Mouse (Mus musculus) R1 (cell line): Measurements from ENCODE around the gene Fndc11.

ENCODE experiments used
- DNase-seq: peaks from one replicate; pipeline ENCODE4 v3.0.0-alpha.2; 2018; ENCODE audit warnings: low read depth, low spot score

Fndc11 gene

DNA sequence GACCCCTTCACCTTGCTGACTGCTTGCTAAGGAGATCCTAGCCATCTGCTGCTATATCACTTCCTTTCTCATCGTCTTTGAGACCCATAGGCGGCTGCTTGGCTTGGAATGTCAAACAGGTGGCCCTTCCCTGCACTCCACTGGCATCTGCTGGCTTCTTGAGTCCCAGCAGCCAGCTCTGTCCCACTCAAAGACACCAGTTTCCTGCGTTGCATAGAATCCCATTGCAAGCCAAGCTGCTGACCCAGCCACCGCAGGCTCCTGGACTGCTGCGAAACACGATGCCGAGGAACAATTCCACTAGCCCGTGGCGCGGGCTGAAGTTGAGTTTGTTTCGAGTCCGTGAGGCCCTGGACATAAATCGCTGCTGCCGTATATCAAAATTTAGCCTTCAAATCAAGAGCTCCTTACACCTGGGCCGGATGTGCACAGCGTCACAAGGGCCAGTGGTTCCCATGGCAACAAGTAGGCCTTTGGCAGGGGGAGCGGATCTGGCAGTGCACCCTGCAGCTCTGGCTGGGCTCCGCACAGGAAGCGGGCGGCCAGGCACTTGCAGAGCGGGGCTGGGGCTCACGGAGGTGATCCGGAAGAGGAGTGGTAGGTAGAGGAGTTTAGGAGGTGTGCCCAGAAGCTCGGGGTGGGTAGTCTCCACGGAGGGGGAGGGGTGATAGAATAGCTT is at the start of gene Fndc11:
TSS of gene Fndc11 (plus strand) at position 476 of the 679 bp plus-strand sequence.
- DNase-seq = peak; percentile 98

DNA sequence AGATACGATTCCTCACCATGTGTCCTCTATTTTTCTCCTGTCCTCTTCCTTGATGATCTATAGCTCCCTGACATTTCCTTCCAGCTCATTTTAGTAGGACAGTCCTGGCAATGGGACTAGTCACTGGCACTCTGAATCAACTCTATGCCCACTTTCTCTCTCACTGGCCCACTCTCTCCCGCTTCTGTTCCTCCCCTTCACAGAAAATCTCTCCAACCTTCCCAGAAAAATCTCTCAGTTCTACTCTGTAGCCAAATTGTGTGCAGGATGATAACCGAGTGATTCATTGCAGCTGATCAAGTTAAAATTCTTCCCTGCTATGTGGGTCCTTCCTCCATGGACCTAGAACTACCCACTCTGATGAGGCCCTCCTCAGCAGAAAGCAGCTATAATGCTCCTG is 45.2 kb upstream of the Fndc11 start:
- no peak for DNase-seq

DNA sequence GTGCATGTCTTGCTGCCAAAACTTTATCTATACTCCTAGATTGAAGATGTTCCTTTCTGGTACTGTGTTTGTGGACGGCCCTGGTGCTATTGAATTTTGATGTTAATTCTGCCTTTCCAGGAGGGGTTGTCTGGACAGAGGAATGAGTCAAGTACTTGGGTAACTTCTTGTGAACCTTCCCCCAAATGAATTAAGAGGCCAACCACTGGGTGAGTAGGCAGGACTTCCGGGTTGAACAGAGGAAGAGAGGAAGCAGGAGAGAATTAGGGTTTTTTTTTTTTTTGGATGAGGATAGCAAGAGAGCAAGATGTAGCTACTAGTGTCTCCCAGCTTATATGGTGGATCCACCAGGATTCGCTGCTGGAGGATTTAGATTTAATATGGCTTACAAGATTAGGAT is 41.8 kb upstream of the Fndc11 start:
- no peak for DNase-seq

DNA sequence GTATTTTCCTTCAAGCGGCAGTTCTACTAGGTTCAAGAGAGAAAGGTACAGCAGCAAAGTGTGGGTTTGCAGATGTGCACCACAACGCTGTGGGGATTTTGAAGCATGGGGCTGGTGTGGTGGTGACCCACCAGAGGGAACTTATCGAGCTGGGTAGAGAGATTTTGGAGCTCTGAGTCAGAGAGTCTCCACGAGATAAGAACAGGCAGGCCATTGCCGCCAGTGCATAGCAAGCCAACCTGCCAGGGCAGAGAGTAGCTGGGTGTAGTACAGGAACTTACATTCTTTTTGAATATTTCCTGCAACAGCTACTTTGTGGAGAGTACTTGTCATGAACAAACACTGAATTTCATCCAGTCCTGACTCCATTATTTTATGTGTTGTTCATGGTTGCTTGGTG is 41.3 kb upstream of the Fndc11 start:
- no peak for DNase-seq

DNA sequence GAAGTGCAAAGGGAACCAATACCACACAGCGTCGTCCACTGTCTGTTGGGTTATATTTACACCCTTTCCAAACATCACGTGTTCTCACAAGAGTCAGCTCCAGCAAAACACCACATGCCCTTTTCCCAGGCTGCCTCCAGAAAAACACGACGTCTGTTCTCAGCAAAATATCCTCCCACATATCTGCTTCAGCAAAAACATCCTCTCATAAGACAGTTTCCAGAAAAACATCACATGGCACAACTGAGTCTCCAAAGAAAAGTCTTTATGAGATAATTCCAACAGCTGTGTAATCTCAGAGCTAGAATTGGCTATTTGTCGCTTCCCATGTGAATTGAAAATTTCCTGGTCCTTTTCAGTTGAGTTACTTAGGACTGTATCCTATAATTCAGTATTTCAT is 38.9 kb upstream of the Fndc11 start:
- DNase-seq = no peak

DNA sequence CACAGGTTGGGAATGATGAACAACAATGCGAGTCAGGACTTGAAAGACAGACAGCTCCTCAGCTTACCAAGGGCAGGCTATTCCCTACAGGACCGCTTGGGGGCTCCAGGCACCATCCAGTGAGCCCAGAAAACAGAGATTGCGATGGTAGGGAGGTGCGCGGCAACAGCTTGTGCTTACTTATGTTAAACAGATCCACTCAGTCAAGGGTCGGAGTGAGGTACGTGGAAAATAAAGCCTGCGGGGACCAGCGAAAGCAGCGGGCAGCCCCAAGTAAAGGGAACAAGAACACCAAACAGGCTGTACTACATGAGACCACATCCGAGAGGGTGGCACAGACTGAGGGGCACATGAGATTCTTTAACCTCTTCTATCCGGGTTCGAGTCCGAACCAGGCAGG is 33.2 kb upstream of the Fndc11 start:
- DNase-seq = peak; percentile 96

DNA sequence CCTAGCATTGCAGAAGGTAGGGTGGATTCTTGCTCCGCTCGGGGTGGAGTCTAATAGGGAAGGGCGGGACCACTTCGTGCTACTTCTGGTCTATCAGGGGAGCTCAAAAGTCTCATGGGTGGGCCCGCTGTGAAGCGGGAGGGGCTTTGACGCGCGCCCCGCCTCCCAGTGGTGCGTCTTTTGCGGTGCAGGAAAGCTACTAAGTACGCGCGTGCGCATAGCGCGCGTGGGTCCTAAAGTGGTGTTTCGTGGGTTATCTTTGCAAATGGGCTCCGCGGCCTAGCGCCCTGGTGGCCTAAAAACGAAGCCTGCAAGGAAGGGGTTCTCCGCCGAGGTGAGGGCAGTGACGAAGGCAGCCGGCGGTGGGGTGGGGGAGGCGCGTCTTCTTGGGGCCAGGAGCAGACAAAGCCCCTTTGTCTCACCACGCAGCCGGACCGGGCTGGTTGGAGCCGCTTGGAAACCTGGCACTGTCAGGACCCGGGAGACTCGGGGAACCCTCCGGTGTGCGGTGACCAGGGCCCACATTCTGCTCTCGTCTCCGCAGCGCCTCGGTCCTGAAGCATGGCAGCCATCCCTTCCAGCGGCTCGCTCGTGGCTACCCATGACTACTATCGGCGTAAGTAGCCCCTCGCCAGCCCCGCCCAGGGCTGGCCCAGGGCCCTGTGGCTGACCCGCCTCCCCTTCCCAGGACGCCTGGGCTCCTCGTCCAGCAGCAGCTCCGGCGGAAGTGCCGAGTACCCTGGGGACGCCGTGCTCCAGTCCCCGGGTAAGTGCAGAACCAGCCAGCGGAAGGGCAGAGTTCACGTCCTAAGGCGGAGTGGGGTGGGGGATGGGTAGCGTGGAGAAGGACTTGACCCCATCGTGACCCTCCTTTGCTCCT is 32.5 kb upstream of the Fndc11 start, which contains the start of gene Ppdpf:
TSS of gene Ppdpf (plus strand) at position 127 of the 880 bp plus-strand sequence.
- peak; percentile 97 for DNase-seq

DNA sequence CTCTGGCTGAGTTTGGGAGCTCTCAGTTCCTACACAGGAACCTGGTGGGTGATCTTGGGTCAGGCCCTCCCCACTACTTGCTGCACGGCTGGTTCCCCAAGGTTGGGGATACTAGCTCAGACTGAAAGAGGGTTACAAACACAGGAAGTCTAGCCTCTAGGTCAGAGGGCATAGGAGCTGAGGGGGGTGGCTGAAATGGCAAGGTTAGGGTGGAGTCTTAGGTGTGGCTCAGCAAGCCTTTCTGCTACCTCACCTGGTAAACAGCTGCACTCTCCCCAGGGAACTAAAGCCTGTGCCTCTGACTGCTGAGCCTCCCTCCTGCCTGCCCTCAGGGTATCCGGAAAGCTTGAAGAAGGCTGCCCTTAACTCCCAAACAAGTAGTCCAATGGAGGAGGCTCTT is 31.1 kb upstream of the Fndc11 start:
- DNase-seq = peak; percentile 90

DNA sequence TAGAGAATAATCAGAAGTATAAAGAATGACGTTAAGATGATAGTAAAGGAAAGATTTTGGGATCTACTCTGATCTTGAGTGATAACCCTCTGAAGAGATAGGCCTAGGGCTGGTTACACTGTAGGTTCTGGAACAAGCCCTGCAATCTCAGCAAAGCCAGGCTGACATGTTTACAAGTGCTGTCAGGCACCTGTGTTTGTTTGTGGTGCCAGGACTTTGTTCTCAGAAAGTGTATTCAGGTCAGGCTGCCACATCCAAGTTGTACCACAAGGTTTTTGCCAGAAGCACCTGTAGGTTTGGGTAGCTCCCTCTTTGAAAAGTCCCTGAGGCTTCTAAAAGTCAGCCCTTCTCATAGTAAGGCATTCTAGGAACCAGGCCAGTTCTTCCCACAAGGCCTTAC is 30.5 kb upstream of the Fndc11 start:
- DNase-seq = no peak

DNA sequence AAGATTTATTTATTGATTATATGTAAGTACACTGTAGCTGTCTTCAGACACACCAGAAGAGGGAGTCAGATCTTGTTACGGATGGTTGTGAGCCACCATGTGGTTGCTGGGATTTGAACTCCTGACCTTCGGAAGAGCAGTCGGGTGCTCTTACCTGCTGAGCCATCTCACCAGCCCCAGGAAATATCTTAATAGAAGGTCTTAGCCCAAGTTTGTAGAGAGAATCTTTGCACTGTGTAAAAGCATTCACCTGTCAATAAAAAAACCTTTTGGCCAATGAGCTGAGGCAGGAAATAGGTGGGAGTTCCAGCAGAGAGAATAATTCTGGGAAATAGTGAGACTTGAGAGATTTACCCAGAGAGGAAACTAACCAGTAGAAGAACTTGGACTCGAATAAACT is 28.4 kb upstream of the Fndc11 start:
- DNase-seq = peak; percentile 69

DNA sequence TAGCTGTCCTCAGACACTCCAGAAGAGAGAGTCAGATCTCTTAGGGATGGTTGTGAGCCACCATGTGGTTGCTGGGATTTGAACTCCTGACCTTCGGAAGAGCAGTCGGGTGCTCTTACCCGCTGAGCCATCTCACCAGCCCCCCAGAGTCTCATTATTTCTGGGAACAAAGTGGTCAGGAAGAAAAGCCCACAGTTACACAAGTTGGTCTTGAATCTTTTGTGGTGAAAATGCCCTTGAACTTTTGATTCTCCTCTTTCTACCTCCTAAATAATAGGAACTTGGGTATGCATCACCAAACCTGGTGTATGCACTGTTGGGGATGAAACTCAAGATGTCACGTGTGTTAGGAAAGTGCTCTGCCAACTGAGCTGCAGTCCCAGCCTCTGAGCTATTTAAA is 27.9 kb upstream of the Fndc11 start:
- peak; percentile 66 for DNase-seq

DNA sequence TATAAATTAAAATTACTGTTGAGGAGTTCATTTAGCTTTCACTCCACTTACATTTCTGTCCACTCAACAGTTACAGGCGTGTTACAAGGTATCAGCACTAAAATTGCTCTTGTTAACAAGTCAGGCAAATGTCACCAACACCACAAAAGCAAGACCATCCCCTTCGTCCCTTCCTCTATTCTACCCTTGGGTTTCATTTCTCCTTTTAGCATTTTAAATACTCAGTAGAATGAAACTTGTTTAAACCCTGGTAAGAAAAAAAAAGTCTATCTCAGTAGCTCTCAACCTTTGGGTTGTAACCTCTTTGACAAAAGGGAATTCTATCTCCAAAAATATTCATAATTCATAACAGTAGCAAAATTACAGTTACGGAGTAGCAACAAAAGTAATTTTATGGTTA is 26.8 kb upstream of the Fndc11 start:
- DNase-seq = no peak

DNA sequence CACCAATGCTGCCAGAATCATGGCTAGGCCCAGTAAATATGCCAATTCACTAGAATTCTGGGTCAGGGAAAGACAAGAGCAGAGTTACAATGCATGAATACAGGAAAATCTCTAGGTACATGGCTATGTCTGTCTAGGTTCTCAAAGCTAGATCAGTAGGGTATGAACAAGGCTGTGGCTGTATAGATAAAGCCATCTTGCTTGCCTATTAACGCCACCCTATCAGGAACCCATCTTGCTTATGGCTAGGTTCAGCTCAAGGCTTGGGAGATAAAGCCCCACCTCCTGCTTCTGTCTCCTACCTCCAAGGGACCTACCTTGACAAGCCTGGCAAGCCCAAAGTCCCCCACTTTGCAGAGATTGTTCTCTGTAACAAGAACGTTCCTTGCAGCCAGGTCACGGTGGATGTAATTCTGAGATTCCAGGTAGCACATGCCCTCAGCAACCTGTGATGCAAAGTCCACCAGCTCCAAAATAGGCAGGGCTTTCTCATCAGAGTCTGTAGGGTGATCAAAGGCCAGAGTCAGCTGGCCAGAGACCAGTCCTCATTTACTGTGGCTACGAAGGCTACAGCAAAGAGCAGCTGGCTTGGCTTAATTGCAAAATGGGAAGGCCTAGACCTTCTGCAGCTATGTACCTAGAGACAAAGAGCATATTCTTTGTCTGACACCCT is 23.0 kb upstream of the Fndc11 start:
- no peak for DNase-seq

DNA sequence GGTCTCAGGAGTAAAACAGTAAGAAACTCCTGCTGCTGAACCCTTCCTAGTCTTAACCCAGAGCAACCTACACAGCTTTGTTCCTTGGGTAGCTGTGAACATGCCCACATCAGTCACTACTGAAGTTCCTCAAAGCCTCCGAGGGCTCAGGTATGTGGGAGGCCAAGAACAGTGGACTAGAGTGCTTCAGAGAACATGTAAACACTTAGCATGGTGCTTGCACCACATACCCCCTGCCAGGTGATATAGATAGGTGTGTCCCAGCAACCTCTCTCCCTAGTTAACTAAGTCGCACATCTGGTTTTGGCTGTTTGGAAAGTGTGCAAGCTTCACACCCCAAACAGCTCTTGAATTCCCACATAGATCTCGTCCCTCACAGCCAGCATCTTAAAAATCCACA is 18.2 kb upstream of the Fndc11 start:
- no peak for DNase-seq

DNA sequence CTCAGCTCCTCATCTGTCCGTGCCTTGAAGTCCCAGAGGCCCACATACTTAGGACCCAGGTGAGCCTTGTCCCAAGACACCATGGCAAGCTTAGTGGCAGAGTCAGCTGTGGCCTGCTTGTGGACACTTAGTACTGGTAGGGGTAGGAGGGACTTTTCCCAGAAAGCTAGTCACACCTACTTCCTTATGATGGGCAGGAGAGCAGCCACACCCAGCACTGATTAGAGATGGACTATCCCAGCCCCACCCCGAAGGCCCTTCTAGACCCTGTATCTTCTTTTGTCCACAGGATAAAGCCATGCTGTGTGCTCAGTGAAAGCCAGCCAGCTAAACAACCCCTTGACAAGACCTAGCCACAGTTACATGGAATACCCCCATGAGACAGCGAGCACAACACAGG is 17.4 kb upstream of the Fndc11 start, which contains the start of gene Ptk6:
TSS of gene Ptk6 (minus strand) at position 368 of the 400 bp plus-strand sequence.
- no peak for DNase-seq

DNA sequence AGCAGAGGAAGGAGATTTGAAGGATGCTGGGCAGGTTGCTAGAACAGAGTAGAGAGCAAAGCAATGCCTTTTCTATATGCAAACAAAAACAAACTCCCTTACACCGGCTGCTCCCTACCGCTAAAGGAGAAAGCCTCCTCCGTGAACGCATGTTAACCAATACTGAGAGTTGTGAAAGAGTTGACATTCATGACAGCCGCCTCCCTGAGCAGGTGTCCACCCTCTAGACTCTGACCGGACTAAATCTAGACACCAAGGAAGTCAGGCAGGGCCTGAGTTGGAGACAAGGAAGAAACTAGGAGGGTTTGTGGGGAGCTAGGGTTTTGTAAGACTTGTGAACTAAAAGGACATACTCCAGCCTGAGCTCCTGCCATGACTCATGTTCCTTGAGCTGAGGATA is 16.9 kb upstream of the Fndc11 start:
- DNase-seq = no peak

DNA sequence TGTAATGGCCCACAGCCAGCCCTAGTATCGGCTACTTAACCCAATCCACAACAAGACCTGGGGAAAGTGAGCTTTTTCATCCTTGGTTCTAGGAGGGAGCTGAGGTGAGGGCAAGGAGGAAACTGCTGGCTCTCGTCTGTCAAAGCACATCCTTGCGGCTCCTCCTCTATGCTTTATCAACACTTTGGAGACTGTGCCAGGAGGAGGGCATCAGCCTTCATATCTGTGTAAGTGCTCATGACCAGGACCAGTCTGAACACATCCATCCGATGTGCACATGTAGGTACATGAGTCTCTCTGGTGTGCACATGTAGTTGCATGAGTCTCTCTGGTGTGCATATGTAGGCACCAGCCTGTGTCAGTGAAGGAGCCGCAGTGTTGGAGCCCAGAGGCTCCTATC is 14.1 kb upstream of the Fndc11 start:
- DNase-seq = no peak

DNA sequence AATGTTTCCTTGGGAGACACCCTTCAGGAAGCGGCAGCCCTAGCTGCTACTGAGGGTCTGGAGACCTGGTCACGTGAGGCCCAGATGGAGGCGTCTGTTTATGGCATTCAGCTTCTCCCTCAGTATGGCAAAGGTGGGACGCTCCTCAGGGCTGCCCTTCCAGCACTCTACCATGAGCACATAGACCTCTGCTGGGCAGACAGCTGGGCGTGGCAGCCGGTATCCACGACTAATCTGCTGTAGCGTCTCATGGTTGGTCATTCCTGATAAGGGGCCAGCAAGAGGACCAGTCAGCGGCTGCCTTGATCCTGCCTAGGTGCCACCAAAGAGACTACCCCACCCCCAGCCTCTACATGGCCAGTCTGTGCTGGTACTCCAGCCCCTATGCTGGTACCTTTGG is 13.7 kb upstream of the Fndc11 start:
- no peak for DNase-seq

DNA sequence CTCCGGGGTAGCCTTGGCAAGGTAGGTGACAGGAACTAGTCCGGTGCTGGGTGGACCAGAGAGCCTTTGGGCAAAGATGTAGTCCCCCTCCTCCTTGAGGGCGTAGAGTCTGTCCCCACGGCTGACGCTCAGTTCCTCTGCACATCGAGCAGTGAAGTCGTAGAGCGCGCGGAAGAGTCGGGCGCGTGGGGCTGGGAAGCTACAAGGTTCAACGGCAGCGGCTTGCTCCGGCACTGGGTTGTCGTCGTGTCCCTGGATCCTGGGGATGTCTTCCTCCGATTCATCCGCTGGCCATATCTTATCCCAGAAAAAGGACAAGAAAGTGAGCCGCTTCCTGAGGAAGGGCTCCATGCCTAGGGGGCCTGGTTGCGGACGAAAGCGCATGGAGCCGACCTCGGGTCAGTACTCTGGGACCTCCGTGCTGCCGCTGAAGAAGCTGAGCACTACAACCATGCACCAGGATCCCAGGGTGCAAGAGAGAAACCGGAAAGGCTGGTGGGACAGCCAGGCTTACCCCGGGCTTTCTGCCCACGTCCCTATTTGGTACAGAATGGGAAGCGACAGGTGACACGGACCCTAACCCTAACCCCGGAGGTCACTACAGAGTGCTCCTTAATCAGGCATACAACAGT is 7.3 kb upstream of the Fndc11 start:
- DNase-seq = no peak

DNA sequence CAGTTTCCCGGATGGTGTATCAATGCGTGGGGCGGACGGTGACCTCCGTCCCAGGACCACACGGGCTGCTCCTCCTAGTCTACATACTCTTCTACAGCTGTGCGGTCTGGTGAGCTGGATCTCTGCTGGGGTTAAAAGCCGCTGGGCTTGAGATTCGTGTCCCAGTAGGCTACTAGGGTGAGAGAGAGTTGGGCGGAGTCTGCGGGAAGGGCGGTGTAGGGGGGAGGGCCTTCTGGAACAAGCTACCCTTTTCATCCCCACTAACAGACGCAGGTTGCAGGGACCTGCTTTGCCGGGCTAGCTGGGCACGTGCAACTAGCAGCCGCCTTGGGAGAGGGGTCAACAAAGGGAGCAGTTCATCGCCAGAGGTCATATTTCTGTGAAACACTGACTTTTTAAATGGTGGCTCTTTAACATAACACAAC is 6.8 kb upstream of the Fndc11 start, which contains the start of gene Srms:
TSS of gene Srms (minus strand) at position 165 of the 425 bp plus-strand sequence.
- peak; percentile 81 for DNase-seq

DNA sequence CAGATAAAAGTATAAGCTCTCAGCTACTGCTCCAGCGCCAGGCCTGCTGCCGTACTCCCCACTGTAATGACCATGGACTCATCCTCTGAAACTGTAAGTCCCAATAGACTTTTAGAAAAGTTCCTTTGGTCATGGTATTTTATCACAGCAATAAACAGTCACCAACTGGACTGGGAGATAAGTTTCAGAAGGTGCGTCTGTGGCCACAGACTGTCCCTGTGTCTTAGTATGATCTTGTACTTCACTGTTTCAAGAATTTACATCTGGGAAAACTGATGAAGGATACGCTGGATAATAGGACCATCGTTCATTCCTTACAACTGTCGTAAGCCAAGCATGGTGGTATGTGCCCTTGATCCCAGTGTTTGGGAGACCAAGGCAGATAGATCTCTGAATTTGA is 3.8 kb upstream of the Fndc11 start:
- DNase-seq = no peak
